Mouse (Mus musculus) brain, embryonic 14.5 days (tissue): ENCODE data around the gene Lrrc32. TPM values are rescaled to one million over a fixed set of nuclear protein-coding genes. Genes with fewer than 3 reads are reported as not detected.

Source experiments
- DNase-seq: peaks from one replicate; pipeline ENCODE4 v3.0.0-alpha.2; 2011; ENCODE audit warnings: low read depth
- CTCF ChIP-seq: fragments of 200-500 bp; IDR thresholded peaks from 2 replicates; pipeline ENCODE4 v1.5.1; 2012; ENCODE audit warnings: inconsistent platforms, mild to moderate bottlenecking, moderate library complexity, borderline replicate concordance; ENCODE audit not compliant: insufficient read depth, insufficient read length; ENCODE audit errors: extremely low read depth
- POLR2A ChIP-seq: fragments of 200-500 bp; IDR thresholded peaks from 2 replicates; pipeline ENCODE4 v1.6.1; 2012; ENCODE audit warnings: mild to moderate bottlenecking, inconsistent platforms, borderline replicate concordance; ENCODE audit not compliant: poor library complexity, insufficient read depth, insufficient read length, severe bottlenecking; ENCODE audit errors: extremely low read depth
- polyA plus RNA-seq: library from polyadenylated mRNA; depleted of rRNA; stranded (reverse); fragments of >200 nt; gene quantifications from 2 replicates; pipeline ENCODE4 v1.2.3, GENCODE M21; 2012

Lrrc32 gene
- polyA plus RNA-seq, 1 experiment, result 6.7 TPM

GRCm38 (mm10) chr7:98504726-98505314 lies 15.7 kb downstream of the Lrrc32 start:
- peak; percentile 13 for DNase-seq
- TF ChIP-seq POLR2A (no peak), CTCF (no peak)

- TF ChIP-seq CTCF, result no peak
- TF ChIP-seq POLR2A, result no peak
- DNase-seq, result peak; percentile 25
Observed at GRCm38 (mm10) chr7:98505664-98506063, 16.6 kb downstream of the Lrrc32 start.

- peak; percentile 17 for DNase-seq
- no peak for TF ChIP-seq CTCF
- TF ChIP-seq POLR2A, result no peak
Observed at GRCm38 (mm10) chr7:98510961-98511958, 22.2 kb downstream of the Lrrc32 start.

GRCm38 (mm10) chr7:98513251-98513650 lies 24.2 kb downstream of the Lrrc32 start:
- no peak for DNase-seq
- TF ChIP-seq POLR2A (no peak), CTCF (no peak)

GRCm38 (mm10) chr7:98522576-98522975 lies 33.5 kb downstream of the Lrrc32 start:
- TF ChIP-seq POLR2A, result no peak
- TF ChIP-seq CTCF, result no peak
- no peak for DNase-seq

GRCm38 (mm10) chr7:98523070-98523812 lies 34.2 kb downstream of the Lrrc32 start:
- peak; percentile 51 for DNase-seq
- TF ChIP-seq POLR2A (no peak), CTCF (no peak)

GRCm38 (mm10) chr7:98523813-98524361 lies 34.8 kb downstream of the Lrrc32 start:
- peak; percentile 86 for DNase-seq
- no peak for TF ChIP-seq POLR2A
- no peak for TF ChIP-seq CTCF

GRCm38 (mm10) chr7:98524401-98524800 lies 35.3 kb downstream of the Lrrc32 start:
- TF ChIP-seq CTCF (no peak), POLR2A (no peak)
- peak; percentile 12 for DNase-seq

- no peak for DNase-seq
- no peak for TF ChIP-seq CTCF
- no peak for TF ChIP-seq POLR2A
Observed at GRCm38 (mm10) chr7:98524869-98525699, 36.0 kb downstream of the Lrrc32 start.

GRCm38 (mm10) chr7:98527085-98527484 lies 38.0 kb downstream of the Lrrc32 start:
- DNase-seq, result no peak
- TF ChIP-seq POLR2A (no peak), CTCF (no peak)
